Mouse (Mus musculus): ENCODE measurements around the gene Wfdc9. TPM values are rescaled to one million over a fixed set of nuclear protein-coding genes. Genes with fewer than 3 reads are reported as not detected.
"Not testable (repeated sequence)": the region's sequence is repeated elsewhere in the genome, so short reads cannot be mapped to it uniquely, and the experiment has no call there.

Wfdc9 gene
- polyA plus RNA-seq, 1 experiment from 2014 or later, result not detected

- no peak for ATAC-seq (ENCODE audit: low FRiP score, low read depth)
- no peak within 1 kb of the TSS for H3K4me2 ChIP-seq (replicated peaks)
- no peaks in the 10 kb centered on the region for H3K4me1 ChIP-seq
- H3K9me3 ChIP-seq, result no peaks in the 10 kb centered on the region
- no peak within 1 kb of the TSS for H3K9ac ChIP-seq
- no peak within 1 kb of the TSS for H3K4me3 ChIP-seq
- H3K36me3 ChIP-seq, result no peaks in the 10 kb centered on the region
- 86% methylated on average over 7 of the region's 7 CpGs for WGBS
- no peaks in the 10 kb centered on the region for H3K27me3 ChIP-seq (replicated peaks)
- no peak within 1 kb of the TSS for H3K27ac ChIP-seq
Observed at GRCm38 (mm10) chr2:164673987-164674386, 17.6 kb upstream of the Wfdc9 start, which contains the start of gene Wfdc11. Wfdc11 (minus strand) TSS chr2:164674087.

GRCm38 (mm10) chr2:164670938-164671337, 14.6 kb upstream of the Wfdc9 start:
- Histone ChIP-seq H3K9ac (no peak overlapping the region), H3K9me3 (no peaks in the 10 kb centered on the region), H3K4me1 (no peaks in the 10 kb centered on the region), H3K4me3 (no peak overlapping the region), H3K36me3 (no peaks in the 10 kb centered on the region), H3K27ac (no peak overlapping the region), H3K27me3 (replicated peaks) (no peaks in the 10 kb centered on the region), H3K4me2 (replicated peaks) (no peak overlapping the region)
- 45% methylated on average over 1 of the region's 1 CpGs for WGBS
- no peak for ATAC-seq (ENCODE audit: low FRiP score, low read depth)

GRCm38 (mm10) chr2:164670261-164670660, 13.9 kb upstream of the Wfdc9 start:
- H3K27me3 ChIP-seq (replicated peaks), result no peaks in the 10 kb centered on the region
- H3K4me2 ChIP-seq (replicated peaks), result no peak overlapping the region
- no peaks in the 10 kb centered on the region for H3K9me3 ChIP-seq
- no peak for ATAC-seq (ENCODE audit: low FRiP score, low read depth)
- WGBS, result 86% methylated on average over 5 of the region's 5 CpGs
- H3K27ac ChIP-seq, result no peak overlapping the region
- no peak overlapping the region for H3K4me3 ChIP-seq
- H3K4me1 ChIP-seq, result no peaks in the 10 kb centered on the region
- H3K36me3 ChIP-seq, result no peaks in the 10 kb centered on the region
- H3K9ac ChIP-seq, result no peak overlapping the region

- no peaks in the 10 kb centered on the region for H3K36me3 ChIP-seq
- no peak overlapping the region for H3K27ac ChIP-seq
- no peak overlapping the region for H3K4me3 ChIP-seq
- 89% methylated on average over 7 of the region's 7 CpGs for WGBS
- no peak overlapping the region for H3K4me2 ChIP-seq (replicated peaks)
- H3K4me1 ChIP-seq, result no peaks in the 10 kb centered on the region
- no peak overlapping the region for H3K9ac ChIP-seq
- no peak for ATAC-seq (ENCODE audit: low FRiP score, low read depth)
- no peaks in the 10 kb centered on the region for H3K9me3 ChIP-seq
- no peaks in the 10 kb centered on the region for H3K27me3 ChIP-seq (replicated peaks)
Observed at GRCm38 (mm10) chr2:164664851-164665250, 8.5 kb upstream of the Wfdc9 start.

- no peak within 1 kb of the TSS for H3K9ac ChIP-seq
- 15% methylated on average over 11 of the region's 11 CpGs for WGBS
- no peak within 1 kb of the TSS for H3K27ac ChIP-seq
- no peaks in the 10 kb centered on the region for H3K27me3 ChIP-seq (replicated peaks)
- no peak within 1 kb of the TSS for H3K4me2 ChIP-seq (replicated peaks)
- no peaks in the 10 kb centered on the region for H3K36me3 ChIP-seq
- H3K4me3 ChIP-seq, result no peak within 1 kb of the TSS
- no peaks in the 10 kb centered on the region for H3K4me1 ChIP-seq
- no peak for ATAC-seq (ENCODE audit: low FRiP score, low read depth)
- H3K9me3 ChIP-seq, result no peaks in the 10 kb centered on the region
Observed at GRCm38 (mm10) chr2:164655858-164656257, 525 bp downstream of the Wfdc9 start, which contains the start of gene Wfdc10. Wfdc10 (plus strand) TSS chr2:164656046.

GRCm38 (mm10) chr2:164641881-164642673, 14.3 kb downstream of the Wfdc9 start:
- Histone ChIP-seq H3K4me1 (no peaks in the 10 kb centered on the region), H3K9ac (no peak overlapping the region), H3K27ac (no peak overlapping the region), H3K4me3 (no peak overlapping the region), H3K9me3 (no peaks in the 10 kb centered on the region), H3K36me3 (no peaks in the 10 kb centered on the region), H3K27me3 (replicated peaks) (no peaks in the 10 kb centered on the region), H3K4me2 (replicated peaks) (no peak overlapping the region)
- WGBS, result 80% methylated on average over 13 of the region's 13 CpGs
- ATAC-seq (ENCODE audit: low FRiP score, low read depth), result no peak

GRCm38 (mm10) chr2:164641129-164641528, 15.3 kb downstream of the Wfdc9 start:
- no peak overlapping the region for H3K9ac ChIP-seq
- ATAC-seq (ENCODE audit: low FRiP score, low read depth), result no peak
- no peak overlapping the region for H3K4me2 ChIP-seq (replicated peaks)
- no peaks in the 10 kb centered on the region for H3K27me3 ChIP-seq (replicated peaks)
- no peak overlapping the region for H3K4me3 ChIP-seq
- H3K27ac ChIP-seq, result no peak overlapping the region
- whole genome bisulfite sequencing, result 64% methylated on average over 7 of the region's 7 CpGs
- H3K9me3 ChIP-seq, result no peaks in the 10 kb centered on the region
- H3K36me3 ChIP-seq, result no peaks in the 10 kb centered on the region
- no peaks in the 10 kb centered on the region for H3K4me1 ChIP-seq

- H3K4me1 ChIP-seq, result no peaks in the 10 kb centered on the region
- no peaks in the 10 kb centered on the region for H3K9me3 ChIP-seq
- H3K9ac ChIP-seq, result no peak within 1 kb of the TSS
- no peaks in the 10 kb centered on the region for H3K36me3 ChIP-seq
- H3K27me3 ChIP-seq (replicated peaks), result no peaks in the 10 kb centered on the region
- H3K27ac ChIP-seq, result no peak within 1 kb of the TSS
- H3K4me2 ChIP-seq (replicated peaks), result no peak within 1 kb of the TSS
- ATAC-seq (ENCODE audit: low FRiP score, low read depth), result no peak
- WGBS, result 85% methylated on average over 3 of the region's 3 CpGs
- no peak within 1 kb of the TSS for H3K4me3 ChIP-seq
Observed at GRCm38 (mm10) chr2:164638696-164639095, 17.7 kb downstream of the Wfdc9 start, which contains the start of gene Wfdc16. Wfdc16 (minus strand) TSS chr2:164638796.

GRCm38 (mm10) chr2:164635266-164635665, 21.1 kb downstream of the Wfdc9 start:
- no peak for ATAC-seq (ENCODE audit: low FRiP score, low read depth)
- 77% methylated on average over 9 of the region's 9 CpGs for WGBS

GRCm38 (mm10) chr2:164621775-164622174, 34.6 kb downstream of the Wfdc9 start:
- Histone ChIP-seq H3K4me1 (no peaks in the 10 kb centered on the region), H3K27ac (no peak overlapping the region), H3K36me3 (no peaks in the 10 kb centered on the region), H3K4me3 (no peak overlapping the region), H3K27me3 (replicated peaks) (no peaks in the 10 kb centered on the region), H3K9me3 (no peaks in the 10 kb centered on the region), H3K4me2 (replicated peaks) (no peak overlapping the region), H3K9ac (no peak overlapping the region)
- ATAC-seq (ENCODE audit: low FRiP score, low read depth), result no peak
- 86% methylated on average over 4 of the region's 4 CpGs for WGBS

More at GRCm38 (mm10) chr2:164635266-164635665, 21.1 kb downstream of the Wfdc9 start:
- no peaks in the 10 kb centered on the region for H3K36me3 ChIP-seq
- no peaks in the 10 kb centered on the region for H3K4me1 ChIP-seq
- H3K9ac ChIP-seq, result no peak overlapping the region
- H3K4me3 ChIP-seq, result no peak overlapping the region
- no peak overlapping the region for H3K4me2 ChIP-seq (replicated peaks)
- H3K9me3 ChIP-seq, result no peaks in the 10 kb centered on the region
- no peaks in the 10 kb centered on the region for H3K27me3 ChIP-seq (replicated peaks)
- H3K27ac ChIP-seq, result no peak overlapping the region

- H3K9me3 ChIP-seq, result no peaks in the 10 kb centered on the region
- no peak overlapping the region for H3K27ac ChIP-seq
- H3K4me2 ChIP-seq (replicated peaks), result no peak overlapping the region
- WGBS, result 77% methylated on average over 5 of the region's 5 CpGs
- no peaks in the 10 kb centered on the region for H3K4me1 ChIP-seq
- H3K9ac ChIP-seq, result no peak overlapping the region
- H3K4me3 ChIP-seq, result no peak overlapping the region
- H3K36me3 ChIP-seq, result no peaks in the 10 kb centered on the region
- H3K27me3 ChIP-seq (replicated peaks), result no peaks in the 10 kb centered on the region
- no peak for ATAC-seq (ENCODE audit: low FRiP score, low read depth)
Observed at GRCm38 (mm10) chr2:164619050-164619449, 37.3 kb downstream of the Wfdc9 start.

- Histone ChIP-seq H3K27me3 (replicated peaks) (no peaks in the 10 kb centered on the region), H3K27ac (no peak overlapping the region), H3K4me1 (no peaks in the 10 kb centered on the region), H3K4me3 (no peak overlapping the region), H3K9me3 (no peaks in the 10 kb centered on the region), H3K9ac (no peak overlapping the region), H3K36me3 (no peaks in the 10 kb centered on the region), H3K4me2 (replicated peaks) (no peak overlapping the region)
- WGBS, result 92% methylated on average over 3 of the region's 3 CpGs
- ATAC-seq (ENCODE audit: low FRiP score, low read depth), result no peak
Observed at GRCm38 (mm10) chr2:164615386-164615785, 41.0 kb downstream of the Wfdc9 start.

GRCm38 (mm10) chr2:164613471-164613870, 42.9 kb downstream of the Wfdc9 start, which contains the start of the genes Wfdc6b and Wfdc8:
Wfdc6b (plus strand) TSS chr2:164613522.
Wfdc8 (minus strand) TSS chr2:164613626.
- H3K27me3 ChIP-seq (replicated peaks); H3K36me3 ChIP-seq; ATAC-seq (ENCODE audit: low FRiP score, low read depth); H3K9ac ChIP-seq; H3K4me2 ChIP-seq (replicated peaks); H3K27ac ChIP-seq; H3K4me1 ChIP-seq; H3K4me3 ChIP-seq; H3K9me3 ChIP-seq: not testable (repeated sequence)
- WGBS, result 80% methylated on average over 8 of the region's 8 CpGs

Data from neural tube, embryonic 12.5 days (tissue).